Mouse (Mus musculus): ENCODE results near the gene Msln. TPM values are rescaled to one million over a fixed set of nuclear protein-coding genes. Genes with fewer than 3 reads are reported as not detected.

Gene Msln
- polyA plus RNA-seq (2014; fragmentation: Nextera tagmentation; extraction: Ambion mirVana), result 0.14 and 0.24 TPM in 2 replicates

GRCm38 (mm10) chr17:25754241-25754640 lies at the start of gene Msln:
Gene Msln (minus strand): TSS chr17:25754378.
- Histone ChIP-seq H3K4me2 (ENCODE audit: low read depth, severe bottlenecking) (no peak within 1 kb of the TSS), H3K9ac (ENCODE audit: low read length) (no peak within 1 kb of the TSS), H3K27me3 (ENCODE audit: control insufficient read depth, insufficient read depth, low read length) (no peaks in the 10 kb centered on the region), H3K9me3 (ENCODE audit: control insufficient read depth, low read length) (no peaks in the 10 kb centered on the region), H3K4me3 (ENCODE audit: low read depth, low read length) (no peak within 1 kb of the TSS), H3K27ac (replicated peaks; ENCODE audit: low read depth, low read length) (no peak within 1 kb of the TSS), H3K36me3 (ENCODE audit: control insufficient read depth, insufficient read depth, low read length) (no peaks in the 10 kb centered on the region), H3K4me1 (ENCODE audit: control insufficient read depth, insufficient read depth, low read length) (peaks cover 4% of the 10 kb centered on the region; the same call in 1 of the 2 replicates)
- WGBS, result 84% methylated on average over 9 of the region's 9 CpGs
- no peak for DNase-seq (ENCODE audit: low spot score)
- ATAC-seq (ENCODE audit: insufficient number of reproducible peaks, low FRiP score, low TSS enrichment, low read depth), result no peak

GRCm38 (mm10) chr17:25802825-25803517 lies 48.8 kb upstream of the Msln start:
- DNase-seq (ENCODE audit: low spot score), result no peak
- no peak overlapping the region for H3K27ac ChIP-seq (replicated peaks; ENCODE audit: low read depth, low read length)
- no peak overlapping the region for H3K4me2 ChIP-seq (ENCODE audit: low read depth, severe bottlenecking)
- H3K36me3 ChIP-seq (ENCODE audit: control insufficient read depth, insufficient read depth, low read length), result no peaks in the 10 kb centered on the region
- H3K9me3 ChIP-seq (ENCODE audit: control insufficient read depth, low read length), result no peaks in the 10 kb centered on the region
- ATAC-seq (ENCODE audit: insufficient number of reproducible peaks, low FRiP score, low TSS enrichment, low read depth), result no peak
- H3K27me3 ChIP-seq (ENCODE audit: control insufficient read depth, insufficient read depth, low read length), result peaks cover 4% of the 10 kb centered on the region
- 14% methylated on average over 10 of the region's 10 CpGs for WGBS
- H3K4me1 ChIP-seq (ENCODE audit: control insufficient read depth, insufficient read depth, low read length), result no peaks in the 10 kb centered on the region
- H3K4me3 ChIP-seq (ENCODE audit: low read depth, low read length), result no peak overlapping the region
- H3K9ac ChIP-seq (ENCODE audit: low read length), result peak overlapping the region; percentile 43; the same call in 1 of the 2 replicates

- ATAC-seq (ENCODE audit: insufficient number of reproducible peaks, low FRiP score, low TSS enrichment, low read depth), result no peak
- H3K4me3 ChIP-seq (ENCODE audit: low read depth, low read length), result no peak overlapping the region
- no peak overlapping the region for H3K27ac ChIP-seq (replicated peaks; ENCODE audit: low read depth, low read length)
- H3K9me3 ChIP-seq (ENCODE audit: control insufficient read depth, low read length), result no peaks in the 10 kb centered on the region
- peaks cover 8% of the 10 kb centered on the region for H3K4me1 ChIP-seq (ENCODE audit: control insufficient read depth, insufficient read depth, low read length)
- no peaks in the 10 kb centered on the region for H3K36me3 ChIP-seq (ENCODE audit: control insufficient read depth, insufficient read depth, low read length)
- DNase-seq (ENCODE audit: low spot score), result peak; percentile 76
- 9% methylated on average over 6 of the region's 6 CpGs for WGBS
- 0 out of 2 replicates have a peak, but pooled peaks cover 2% of the 10 kb centered on the region for H3K27me3 ChIP-seq (ENCODE audit: control insufficient read depth, insufficient read depth, low read length)
- H3K4me2 ChIP-seq (ENCODE audit: low read depth, severe bottlenecking), result no peak overlapping the region
- H3K9ac ChIP-seq (ENCODE audit: low read length), result no peak overlapping the region
Measured at GRCm38 (mm10) chr17:25801029-25801428, 46.9 kb upstream of the Msln start.

GRCm38 (mm10) chr17:25796951-25797369 lies 42.8 kb upstream of the Msln start, which contains the start of gene Metrn:
Gene Metrn (minus strand): TSS chr17:25797136.
- WGBS, result under 1% methylated on average over 34 of the region's 35 CpGs
- Histone ChIP-seq H3K4me1 (ENCODE audit: control insufficient read depth, insufficient read depth, low read length) (peaks cover 30% of the 10 kb centered on the region), H3K4me3 (ENCODE audit: low read depth, low read length) (peak within 1 kb of the TSS; percentile 76), H3K27me3 (ENCODE audit: control insufficient read depth, insufficient read depth, low read length) (no peaks in the 10 kb centered on the region), H3K9me3 (ENCODE audit: control insufficient read depth, low read length) (no peaks in the 10 kb centered on the region), H3K4me2 (ENCODE audit: low read depth, severe bottlenecking) (peak within 1 kb of the TSS; percentile 99), H3K9ac (ENCODE audit: low read length) (peak within 1 kb of the TSS; percentile 79), H3K27ac (replicated peaks; ENCODE audit: low read depth, low read length) (peak within 1 kb of the TSS; percentile 57), H3K36me3 (ENCODE audit: control insufficient read depth, insufficient read depth, low read length) (no peaks in the 10 kb centered on the region)
- DNase-seq (ENCODE audit: low spot score), result peak; percentile 95
- ATAC-seq (ENCODE audit: insufficient number of reproducible peaks, low FRiP score, low TSS enrichment, low read depth), result peak; percentile 82; the same call in 1 of the 2 replicates

DNA sequence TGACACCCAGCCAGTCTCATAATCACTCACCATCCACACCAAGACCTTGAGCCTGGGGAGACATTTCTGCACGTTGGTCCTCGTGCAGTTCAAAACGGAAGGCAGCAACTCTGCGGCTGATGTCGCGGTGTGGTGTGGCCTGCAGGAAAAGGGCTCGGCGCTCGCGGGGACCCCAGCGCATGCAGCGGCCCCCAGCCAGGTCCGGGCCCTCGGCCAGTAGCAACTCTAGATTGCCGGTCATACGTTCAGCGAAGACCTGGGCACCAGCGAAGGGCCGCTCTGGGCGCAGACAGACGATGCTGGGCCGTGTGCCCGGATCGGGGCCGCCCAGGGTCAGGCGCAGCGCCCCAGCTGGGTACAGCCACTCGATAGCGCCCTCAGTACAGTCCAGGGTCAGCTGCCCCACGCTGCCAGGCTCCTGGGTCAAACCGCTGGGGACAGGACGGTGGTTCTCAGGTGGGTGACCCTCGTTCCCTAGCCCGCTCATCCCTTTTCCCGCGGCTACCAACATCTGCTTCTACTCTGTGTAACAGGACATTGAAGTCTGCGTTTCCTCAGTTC lies 42.1 kb upstream of the Msln start:
- Histone ChIP-seq H3K9ac (ENCODE audit: low read length) (peak overlapping the region; percentile 79), H3K27me3 (ENCODE audit: control insufficient read depth, insufficient read depth, low read length) (no peaks in the 10 kb centered on the region), H3K9me3 (ENCODE audit: control insufficient read depth, low read length) (no peaks in the 10 kb centered on the region), H3K36me3 (ENCODE audit: control insufficient read depth, insufficient read depth, low read length) (no peaks in the 10 kb centered on the region), H3K4me3 (ENCODE audit: low read depth, low read length) (peak overlapping the region; percentile 76), H3K4me2 (ENCODE audit: low read depth, severe bottlenecking) (peak overlapping the region; percentile 99), H3K27ac (replicated peaks; ENCODE audit: low read depth, low read length) (peak overlapping the region; percentile 57), H3K4me1 (ENCODE audit: control insufficient read depth, insufficient read depth, low read length) (peaks cover 33% of the 10 kb centered on the region)
- DNase-seq (ENCODE audit: low spot score), result peak; percentile 52
- WGBS, result under 1% methylated on average over 37 of the region's 37 CpGs
- ATAC-seq (ENCODE audit: insufficient number of reproducible peaks, low FRiP score, low TSS enrichment, low read depth), result peak; percentile 26; the same call in 1 of the 2 replicates

- peak within 1 kb of the TSS; percentile 57 for H3K27ac ChIP-seq (replicated peaks; ENCODE audit: low read depth, low read length)
- H3K9me3 ChIP-seq (ENCODE audit: control insufficient read depth, low read length), result no peaks in the 10 kb centered on the region
- DNase-seq (ENCODE audit: low spot score) (peak; percentile 69), ATAC-seq (ENCODE audit: insufficient number of reproducible peaks, low FRiP score, low TSS enrichment, low read depth) (peak; percentile 3; the same call in 1 of the 2 replicates)
- peak within 1 kb of the TSS; percentile 76 for H3K4me3 ChIP-seq (ENCODE audit: low read depth, low read length)
- WGBS, result 6% methylated on average over 6 of the region's 6 CpGs
- peak within 1 kb of the TSS; percentile 79 for H3K9ac ChIP-seq (ENCODE audit: low read length)
- no peaks in the 10 kb centered on the region for H3K36me3 ChIP-seq (ENCODE audit: control insufficient read depth, insufficient read depth, low read length)
- H3K4me2 ChIP-seq (ENCODE audit: low read depth, severe bottlenecking), result peak within 1 kb of the TSS; percentile 99
- peaks cover 35% of the 10 kb centered on the region for H3K4me1 ChIP-seq (ENCODE audit: control insufficient read depth, insufficient read depth, low read length)
- no peaks in the 10 kb centered on the region for H3K27me3 ChIP-seq (ENCODE audit: control insufficient read depth, insufficient read depth, low read length)
Measured at GRCm38 (mm10) chr17:25795609-25796092, 41.5 kb upstream of the Msln start, which contains the start of gene AC134908.4. Gene AC134908.4 (minus strand): TSS chr17:25795659.

GRCm38 (mm10) chr17:25794998-25795397 lies 40.8 kb upstream of the Msln start:
- H3K9me3 ChIP-seq (ENCODE audit: control insufficient read depth, low read length), result no peaks in the 10 kb centered on the region
- peaks cover 35% of the 10 kb centered on the region for H3K4me1 ChIP-seq (ENCODE audit: control insufficient read depth, insufficient read depth, low read length)
- DNase-seq (ENCODE audit: low spot score) (no peak), ATAC-seq (ENCODE audit: insufficient number of reproducible peaks, low FRiP score, low TSS enrichment, low read depth) (no peak)
- H3K4me2 ChIP-seq (ENCODE audit: low read depth, severe bottlenecking), result peak overlapping the region; percentile 99; the same call in 1 of the 2 replicates
- H3K9ac ChIP-seq (ENCODE audit: low read length), result no peak overlapping the region
- no peak overlapping the region for H3K4me3 ChIP-seq (ENCODE audit: low read depth, low read length)
- H3K27me3 ChIP-seq (ENCODE audit: control insufficient read depth, insufficient read depth, low read length), result no peaks in the 10 kb centered on the region
- H3K27ac ChIP-seq (replicated peaks; ENCODE audit: low read depth, low read length), result no peak overlapping the region
- 87% methylated on average over 17 of the region's 17 CpGs for WGBS
- no peaks in the 10 kb centered on the region for H3K36me3 ChIP-seq (ENCODE audit: control insufficient read depth, insufficient read depth, low read length)

DNA sequence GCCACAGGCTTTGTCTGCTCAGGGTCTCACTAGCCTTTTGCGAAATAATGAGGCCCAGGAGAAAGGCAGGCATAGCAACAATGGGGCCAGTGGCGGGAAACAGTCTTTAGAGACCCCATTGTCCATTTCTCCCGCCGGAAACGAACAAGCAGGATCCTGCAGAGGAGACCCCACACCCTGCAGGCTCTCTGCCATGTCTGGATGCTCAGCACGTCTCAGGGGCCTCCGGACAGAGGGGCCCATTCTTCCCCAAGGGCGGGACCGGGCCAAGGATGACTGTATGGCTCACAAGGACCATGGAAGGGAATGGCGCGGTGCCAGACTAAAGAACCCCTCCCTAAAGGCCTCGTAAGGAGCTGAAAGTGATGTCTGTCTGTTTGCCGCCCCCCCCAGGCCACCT lies 40.0 kb upstream of the Msln start:
- 0 out of 2 replicates have a peak, but pooled peaks cover 3% of the 10 kb centered on the region for H3K36me3 ChIP-seq (ENCODE audit: control insufficient read depth, insufficient read depth, low read length)
- no peak overlapping the region for H3K9ac ChIP-seq (ENCODE audit: low read length)
- ATAC-seq (ENCODE audit: insufficient number of reproducible peaks, low FRiP score, low TSS enrichment, low read depth) (no peak), DNase-seq (ENCODE audit: low spot score) (no peak)
- no peak overlapping the region for H3K4me3 ChIP-seq (ENCODE audit: low read depth, low read length)
- H3K27ac ChIP-seq (replicated peaks; ENCODE audit: low read depth, low read length), result no peak overlapping the region
- H3K9me3 ChIP-seq (ENCODE audit: control insufficient read depth, low read length), result no peaks in the 10 kb centered on the region
- 86% methylated on average over 13 of the region's 13 CpGs for WGBS
- H3K27me3 ChIP-seq (ENCODE audit: control insufficient read depth, insufficient read depth, low read length), result no peaks in the 10 kb centered on the region
- H3K4me2 ChIP-seq (ENCODE audit: low read depth, severe bottlenecking), result no peak overlapping the region
- peaks cover 35% of the 10 kb centered on the region for H3K4me1 ChIP-seq (ENCODE audit: control insufficient read depth, insufficient read depth, low read length)
